Mouse (Mus musculus) neural tube, embryonic 11.5 days (tissue): Measurements from ENCODE around the gene Slc35a1. TPM values are rescaled to one million over a fixed set of nuclear protein-coding genes. Genes with fewer than 3 reads are reported as not detected.

ENCODE experiments used
- ATAC-seq: fragments of 200-750 bp; cut with Nextera tagmentation; 2 replicates; pipeline ENCODE4 v1.8.0; 2017; ENCODE audit warnings: moderate number of reproducible peaks, mild to moderate bottlenecking, moderate TSS enrichment, moderate library complexity; ENCODE audit not compliant: insufficient read depth, low FRiP score, low TSS enrichment
- DNase-seq: peaks from one replicate; pipeline ENCODE4 v3.0.0-alpha.2; 2015; ENCODE audit warnings: low spot score
- H3K27ac ChIP-seq: fragments of 300-500 bp; sonication (generic); 2 replicates; pipeline ENCODE4 v1.5.1; 2014; ENCODE audit warnings: low read depth, mild to moderate bottlenecking, low read length
- H3K27me3 ChIP-seq: fragments of 300-500 bp; sonication (generic); 2 replicates; pipeline ENCODE4 v1.6.1; 2014; ENCODE audit warnings: mild to moderate bottlenecking, low read length, mixed read lengths; ENCODE audit not compliant: control insufficient read depth, insufficient read depth
- H3K36me3 ChIP-seq: fragments of 300-500 bp; sonication (generic); 2 replicates; pipeline ENCODE4 v1.6.1; 2014; ENCODE audit warnings: mild to moderate bottlenecking, low read length, moderate library complexity, mixed read lengths; ENCODE audit not compliant: control insufficient read depth, insufficient read depth
- H3K4me1 ChIP-seq: fragments of 300-500 bp; sonication (generic); 2 replicates; pipeline ENCODE4 v1.6.1; 2014; ENCODE audit warnings: low read length, mixed read lengths; ENCODE audit not compliant: control insufficient read depth, insufficient read depth
- H3K4me2 ChIP-seq: fragments of 300-500 bp; sonication (generic); 2 replicates; pipeline ENCODE4 v1.6.1; 2014; ENCODE audit warnings: low read depth, mild to moderate bottlenecking, moderate library complexity
- H3K4me3 ChIP-seq: fragments of 300-500 bp; sonication (generic); 2 replicates; pipeline ENCODE4 v1.5.1; 2014; ENCODE audit warnings: low read depth, low read length
- H3K9ac ChIP-seq: fragments of 300-500 bp; sonication (generic); 2 replicates; pipeline ENCODE4 v1.6.1; 2014; ENCODE audit warnings: mild to moderate bottlenecking, low read length
- H3K9me3 ChIP-seq: fragments of 300-500 bp; sonication (generic); 2 replicates; pipeline ENCODE4 v1.6.1; 2016; ENCODE audit warnings: low read length; ENCODE audit not compliant: control insufficient read depth
- WGBS: fragments of 180-500 bp; shearing (Covaris S2); extraction: QIAGEN DNeasy Blood & Tissue Kit; methylation state at CpG from one replicate; pipeline ENCODE4 v1.1.7; 2014; 5-methylcytosine and 5-hydroxymethylcytosine counted together
- polyA plus RNA-seq: library from polyadenylated mRNA; unstranded; fragments of >200 nt; fragmentation: Nextera tagmentation; extraction: Ambion mirVana; gene quantifications from 2 replicates; pipeline ENCODE4 v1.2.1, GENCODE M21; 2014

Slc35a1 gene
- polyA plus RNA-seq, 1 experiment from 2014 or later: 53.0 TPM

DNA sequence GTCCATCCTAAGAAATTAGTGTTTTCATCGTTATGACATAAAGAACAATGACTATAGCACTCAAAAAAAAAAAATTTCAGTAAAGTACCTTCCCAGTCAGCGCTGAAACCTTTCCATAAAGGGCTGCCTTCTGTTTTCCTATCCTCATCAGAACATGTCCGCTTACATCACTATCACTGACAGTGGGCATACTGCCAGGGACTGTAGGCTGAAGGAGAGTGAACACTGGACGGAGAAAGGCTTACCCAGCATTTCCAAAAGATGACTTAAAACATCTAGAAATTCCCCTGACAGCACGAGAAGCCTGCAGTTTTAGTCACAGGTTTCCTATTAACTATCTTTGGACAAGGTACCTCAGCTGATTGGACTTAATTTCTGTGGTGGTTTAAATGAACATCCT lies 13.5 kb downstream of the Slc35a1 start:
- ATAC-seq (no peak), DNase-seq (no peak)
- H3K4me2 ChIP-seq: no peak overlapping the region
- WGBS: 93% methylated on average over 5 of the region's 5 CpGs
- no peak overlapping the region for H3K9ac ChIP-seq
- H3K4me1 ChIP-seq: no peaks in the 10 kb centered on the region
- no peak overlapping the region for H3K27ac ChIP-seq
- no peaks in the 10 kb centered on the region for H3K9me3 ChIP-seq
- H3K4me3 ChIP-seq: no peak overlapping the region
- no peaks in the 10 kb centered on the region for H3K27me3 ChIP-seq
- peaks cover 2% of the 10 kb centered on the region; the same call in 1 of the 2 replicates for H3K36me3 ChIP-seq

DNA sequence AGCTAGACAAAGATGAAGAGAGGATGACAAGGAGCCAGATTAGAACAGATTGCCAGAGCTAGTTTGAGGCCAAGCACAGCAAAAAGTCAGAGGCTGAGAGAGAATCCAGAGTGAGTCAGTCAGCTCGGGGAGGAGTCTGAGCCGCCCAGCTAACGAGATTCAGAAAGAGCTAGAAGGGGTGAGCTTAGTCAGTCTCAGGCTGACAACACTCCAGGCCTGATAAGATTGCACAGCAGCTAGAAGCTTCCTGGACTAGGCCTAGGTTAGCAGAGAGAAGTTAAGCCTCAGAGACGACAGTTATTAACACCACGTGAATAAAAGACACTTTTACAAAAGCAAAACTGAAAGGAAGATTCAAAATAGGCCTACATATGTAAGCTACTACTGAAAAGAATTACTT lies 19.3 kb downstream of the Slc35a1 start:
- Histone ChIP-seq H3K4me1 (no peaks in the 10 kb centered on the region), H3K9ac (no peak overlapping the region), H3K9me3 (no peaks in the 10 kb centered on the region), H3K4me2 (no peak overlapping the region), H3K36me3 (peaks cover 3% of the 10 kb centered on the region; the same call in 1 of the 2 replicates), H3K27me3 (no peaks in the 10 kb centered on the region), H3K27ac (no peak overlapping the region), H3K4me3 (no peak overlapping the region)
- no peak for ATAC-seq
- 93% methylated on average over 5 of the region's 5 CpGs for WGBS
- DNase-seq: no peak

DNA sequence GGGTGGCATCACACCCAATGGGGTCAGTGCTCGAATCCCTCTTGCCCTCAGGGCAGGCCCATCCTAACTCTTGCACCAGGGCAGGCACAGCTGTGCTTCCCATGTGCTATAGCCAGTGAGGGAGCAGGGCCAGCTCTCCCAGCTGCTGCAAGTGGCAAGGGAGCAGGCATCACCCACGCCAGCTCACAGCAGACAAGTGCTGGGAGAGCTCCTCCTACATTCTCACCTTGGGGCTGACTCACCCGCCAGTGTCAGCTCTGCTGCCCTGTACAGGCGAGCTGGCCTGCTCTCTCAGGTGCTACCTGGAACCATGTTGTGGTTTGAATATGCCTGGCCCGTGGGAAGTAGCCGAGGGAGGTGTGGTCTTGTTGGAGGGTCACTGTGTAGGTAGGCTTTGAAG lies 25.3 kb downstream of the Slc35a1 start:
- H3K4me3 ChIP-seq: no peak overlapping the region
- H3K4me2 ChIP-seq: no peak overlapping the region
- H3K4me1 ChIP-seq: no peaks in the 10 kb centered on the region
- no peak overlapping the region for H3K27ac ChIP-seq
- H3K36me3 ChIP-seq: peaks cover 12% of the 10 kb centered on the region
- H3K9me3 ChIP-seq: no peaks in the 10 kb centered on the region
- WGBS: 83% methylated on average over 6 of the region's 6 CpGs
- H3K9ac ChIP-seq: no peak overlapping the region
- ATAC-seq: no peak
- no peak for DNase-seq
- H3K27me3 ChIP-seq: no peaks in the 10 kb centered on the region

DNA sequence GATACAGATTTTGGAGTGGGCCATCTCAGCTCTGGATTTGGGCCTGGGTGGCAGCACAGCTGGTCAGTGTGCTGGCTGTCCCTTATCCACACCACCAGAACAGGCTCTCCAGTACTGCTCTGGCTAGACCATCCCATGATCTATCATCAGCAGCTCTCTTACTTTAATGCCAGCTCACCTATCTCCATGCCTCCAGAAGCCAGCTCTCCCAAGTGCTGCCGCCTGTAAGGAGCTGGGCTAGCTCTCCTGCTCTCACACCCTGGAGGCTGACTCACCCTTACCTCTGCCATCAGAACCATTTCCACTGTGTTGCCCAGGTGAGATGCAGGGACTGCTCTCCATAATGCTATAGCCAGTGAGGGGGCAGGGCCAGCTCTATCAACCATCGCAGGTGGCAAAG lies 25.7 kb downstream of the Slc35a1 start:
- Histone ChIP-seq H3K4me1 (no peaks in the 10 kb centered on the region), H3K4me2 (no peak overlapping the region), H3K27ac (no peak overlapping the region), H3K36me3 (peaks cover 12% of the 10 kb centered on the region), H3K9ac (no peak overlapping the region), H3K27me3 (no peaks in the 10 kb centered on the region), H3K4me3 (no peak overlapping the region), H3K9me3 (no peaks in the 10 kb centered on the region)
- no peak for DNase-seq
- WGBS: 92% methylated on average over 2 of the region's 2 CpGs
- no peak for ATAC-seq

DNA sequence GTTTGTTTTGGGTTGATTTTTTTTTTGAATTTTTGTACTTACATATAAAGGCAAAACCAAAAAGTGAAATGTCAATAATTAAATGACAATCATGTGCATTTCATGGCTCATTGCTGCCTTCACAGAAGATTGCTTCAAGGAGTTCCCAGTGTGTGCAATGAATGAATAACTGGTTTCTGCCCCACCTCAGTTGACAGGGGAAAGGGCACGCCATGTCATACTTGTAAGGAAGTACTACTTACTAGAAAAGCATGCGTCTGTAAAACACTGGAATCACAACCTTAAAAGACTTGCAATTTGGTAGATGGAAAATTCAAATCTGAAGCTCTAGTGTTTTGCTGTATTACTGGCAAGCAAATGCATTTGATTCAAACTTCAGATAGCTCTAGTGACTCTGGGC lies 28.2 kb downstream of the Slc35a1 start:
- Histone ChIP-seq H3K9me3 (no peaks in the 10 kb centered on the region), H3K27ac (no peak overlapping the region), H3K4me2 (no peak overlapping the region), H3K9ac (no peak overlapping the region), H3K27me3 (no peaks in the 10 kb centered on the region), H3K4me3 (no peak overlapping the region), H3K36me3 (peaks cover 11% of the 10 kb centered on the region), H3K4me1 (no peaks in the 10 kb centered on the region)
- WGBS: 95% methylated on average over 2 of the region's 2 CpGs
- ATAC-seq (no peak), DNase-seq (no peak)

DNA sequence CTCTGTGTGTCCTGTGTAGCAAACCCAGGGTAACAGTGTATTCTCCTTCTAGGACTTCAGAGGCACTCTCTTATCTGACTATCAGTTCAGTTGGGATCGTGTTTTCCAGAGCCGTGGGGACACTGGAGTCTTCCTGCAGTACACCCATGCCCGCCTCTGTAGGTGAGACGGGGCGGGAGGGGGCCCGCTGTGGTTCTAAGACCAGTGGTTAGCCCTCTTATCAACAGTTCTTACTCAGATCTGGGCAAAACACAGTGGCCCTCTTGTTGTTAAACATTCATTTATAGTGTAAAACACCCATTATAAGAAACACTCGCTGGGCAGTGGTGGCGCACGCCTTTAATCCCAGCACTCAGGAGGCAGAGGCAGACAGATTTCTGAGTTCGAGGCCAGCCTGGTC lies 31.1 kb downstream of the Slc35a1 start:
- Histone ChIP-seq H3K9me3 (no peaks in the 10 kb centered on the region), H3K27ac (no peak overlapping the region), H3K4me3 (no peak overlapping the region), H3K4me1 (no peaks in the 10 kb centered on the region), H3K36me3 (peaks cover 9% of the 10 kb centered on the region; the same call in 1 of the 2 replicates), H3K27me3 (no peaks in the 10 kb centered on the region), H3K9ac (no peak overlapping the region), H3K4me2 (no peak overlapping the region)
- ATAC-seq (no peak), DNase-seq (no peak)
- 94% methylated on average over 10 of the region's 10 CpGs for WGBS

DNA sequence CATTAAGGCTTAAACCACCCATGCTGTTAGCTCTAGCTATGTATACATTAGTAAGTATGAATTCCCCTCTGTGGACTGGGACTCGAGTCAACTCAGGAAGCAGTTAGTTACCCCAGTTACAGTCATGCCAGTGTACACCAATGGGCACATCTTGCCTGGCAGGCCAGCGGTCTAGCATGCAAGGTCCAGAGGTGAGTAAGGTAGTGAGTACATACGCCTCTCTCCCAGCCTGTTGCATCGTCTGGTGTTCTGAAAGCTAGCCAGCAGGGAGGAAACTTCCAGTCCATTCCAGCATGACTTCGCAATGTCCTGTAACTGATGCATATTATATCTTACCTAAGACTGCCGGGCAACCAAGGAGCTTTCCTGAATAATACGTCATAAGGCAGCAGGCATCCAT lies 34.1 kb downstream of the Slc35a1 start:
- Histone ChIP-seq H3K9me3 (no peaks in the 10 kb centered on the region), H3K4me1 (no peaks in the 10 kb centered on the region), H3K4me3 (no peak overlapping the region), H3K27me3 (no peaks in the 10 kb centered on the region), H3K4me2 (no peak overlapping the region), H3K27ac (no peak overlapping the region), H3K9ac (no peak overlapping the region), H3K36me3 (peaks cover 9% of the 10 kb centered on the region)
- WGBS: 90% methylated on average over 7 of the region's 7 CpGs
- DNase-seq (no peak), ATAC-seq (no peak)

DNA sequence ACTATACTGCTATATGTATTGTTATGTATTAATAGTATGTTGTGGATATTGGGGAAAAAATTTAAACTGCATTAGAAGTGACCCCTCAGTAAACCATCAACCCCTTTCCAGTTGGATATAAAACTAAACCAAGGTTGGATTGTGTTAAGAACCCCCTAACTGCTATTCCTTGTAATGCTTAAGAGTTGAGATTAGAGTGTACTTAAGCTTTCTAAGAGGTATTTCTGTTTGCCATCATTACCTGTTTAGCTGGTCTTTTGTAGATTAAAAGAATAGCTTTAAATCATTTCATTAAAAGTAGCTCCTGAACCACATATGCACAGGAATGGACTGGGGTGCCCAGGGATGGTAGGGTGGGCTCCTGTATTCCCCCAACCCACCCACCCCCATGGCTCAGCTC lies 42.5 kb downstream of the Slc35a1 start:
- Histone ChIP-seq H3K4me3 (no peak overlapping the region), H3K9ac (no peak overlapping the region), H3K27me3 (no peaks in the 10 kb centered on the region), H3K4me2 (no peak overlapping the region), H3K9me3 (no peaks in the 10 kb centered on the region), H3K27ac (no peak overlapping the region), H3K36me3 (peaks cover 2% of the 10 kb centered on the region; the same call in 1 of the 2 replicates), H3K4me1 (no peaks in the 10 kb centered on the region)
- DNase-seq: no peak
- no peak for ATAC-seq

DNA sequence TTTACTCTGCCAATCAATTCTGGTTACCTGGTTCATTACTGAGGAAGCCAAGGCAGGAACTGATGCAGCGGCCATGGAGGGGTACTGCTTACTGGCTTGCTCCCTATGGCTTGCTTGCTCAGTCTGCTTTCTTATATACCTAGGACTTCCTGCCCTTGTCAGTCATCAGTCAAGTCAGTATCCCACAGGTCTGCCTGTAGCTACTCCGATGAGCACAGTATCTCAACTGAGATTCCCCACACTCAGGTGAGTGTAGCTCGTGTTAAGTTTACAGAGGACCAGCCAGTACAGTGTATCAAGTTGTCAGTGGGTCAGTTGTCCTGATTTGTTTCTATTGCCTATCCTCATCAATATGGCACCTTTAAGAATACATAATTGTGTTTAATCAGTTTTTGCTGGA lies 46.5 kb downstream of the Slc35a1 start:
- no peaks in the 10 kb centered on the region for H3K9me3 ChIP-seq
- no peak overlapping the region for H3K9ac ChIP-seq
- no peak overlapping the region for H3K27ac ChIP-seq
- no peaks in the 10 kb centered on the region for H3K27me3 ChIP-seq
- ATAC-seq: no peak
- H3K36me3 ChIP-seq: peaks cover 2% of the 10 kb centered on the region; the same call in 1 of the 2 replicates
- H3K4me1 ChIP-seq: no peaks in the 10 kb centered on the region
- H3K4me3 ChIP-seq: no peak overlapping the region
- no peak for DNase-seq
- no peak overlapping the region for H3K4me2 ChIP-seq
- 94% methylated on average over 3 of the region's 3 CpGs for WGBS
